Mouse (Mus musculus) layer of hippocampus, postnatal 25 days (tissue): ENCODE measurements around the gene Grk6. TPM values are rescaled to one million over a fixed set of nuclear protein-coding genes. Genes with fewer than 3 reads are reported as not detected.
"Not testable (repeated sequence)": the region's sequence is repeated elsewhere in the genome, so short reads cannot be mapped to it uniquely, and the experiment has no call there.

Experiments
- DNase-seq, 2 experiments: peaks; one replicate each; pipeline ENCODE4 v3.0.0; 2022; ENCODE audit warnings: mixed read lengths in 2 of 2, low spot score in 1 of 2; ENCODE audit errors: extremely low spot score in 1 of 2
- total RNA-seq, 2 experiments: library from RNA; stranded (reverse); gene quantifications; 2 replicates each; pipeline ENCODE4 v1.2.3; 2021

The Grk6 gene
- total RNA-seq, 2 experiments from 2014 or later: 66.7 to 74.7 TPM

GRCm38 (mm10) chr13:55420933-55421800 is 23.7 kb upstream of the Grk6 start:
- DNase-seq: peak; percentile 59 to 61

GRCm38 (mm10) chr13:55426613-55427012 is 18.3 kb upstream of the Grk6 start, which contains the start of gene F12:
Gene F12 (minus strand): TSS chr13:55426793.
- DNase-seq: no peak

- DNase-seq: no peak
These were observed 15.5 kb upstream of the Grk6 start for GRCm38 (mm10) chr13:55429226-55429888.

- DNase-seq: no peak
These were observed 14.3 kb upstream of the Grk6 start for GRCm38 (mm10) chr13:55430566-55430965.

GRCm38 (mm10) chr13:55431889-55432685 is 12.8 kb upstream of the Grk6 start:
- no peak for DNase-seq

GRCm38 (mm10) chr13:55437111-55437629 is 7.7 kb upstream of the Grk6 start:
- not testable (repeated sequence) for DNase-seq

GRCm38 (mm10) chr13:55443799-55444285 is 1.0 kb upstream of the Grk6 start:
- no peak for DNase-seq

GRCm38 (mm10) chr13:55444286-55444936 is 461 bp upstream of the Grk6 start:
- DNase-seq: no peak

- DNase-seq: no peak
These were observed 654 bp downstream of the Grk6 start for GRCm38 (mm10) chr13:55445361-55446091.

GRCm38 (mm10) chr13:55446483-55447105 is 1.7 kb downstream of the Grk6 start:
- no peak for DNase-seq

- no peak for DNase-seq
These were observed 2.7 kb downstream of the Grk6 start for GRCm38 (mm10) chr13:55447543-55447943.

GRCm38 (mm10) chr13:55448131-55448530 is 3.3 kb downstream of the Grk6 start:
- no peak for DNase-seq

- no peak for DNase-seq
These were observed 4.3 kb downstream of the Grk6 start for GRCm38 (mm10) chr13:55449205-55449604.

GRCm38 (mm10) chr13:55449679-55450441 is 5.0 kb downstream of the Grk6 start:
- DNase-seq: no peak

- no peak for DNase-seq
These were observed 5.7 kb downstream of the Grk6 start for GRCm38 (mm10) chr13:55450511-55450980.

GRCm38 (mm10) chr13:55451296-55451695 is 6.4 kb downstream of the Grk6 start:
- no peak for DNase-seq

GRCm38 (mm10) chr13:55451785-55452549 is 7.1 kb downstream of the Grk6 start:
- no peak for DNase-seq
